Mouse (Mus musculus) neural tube, embryonic 11.5 days (tissue): Measurements from ENCODE around the gene Gusb. TPM values are rescaled to one million over a fixed set of nuclear protein-coding genes. Genes with fewer than 3 reads are reported as not detected.

Experiments
- ATAC-seq: fragments of 200-750 bp; cut with Nextera tagmentation; 2 replicates; pipeline ENCODE4 v1.8.0; 2017; ENCODE audit warnings: moderate number of reproducible peaks, mild to moderate bottlenecking, moderate TSS enrichment, moderate library complexity; ENCODE audit not compliant: insufficient read depth, low FRiP score, low TSS enrichment
- DNase-seq: peaks from one replicate; pipeline ENCODE4 v3.0.0-alpha.2; 2015; ENCODE audit warnings: low spot score
- H3K27ac ChIP-seq: fragments of 300-500 bp; sonication (generic); 2 replicates; pipeline ENCODE4 v1.5.1; 2014; ENCODE audit warnings: low read depth, mild to moderate bottlenecking, low read length
- H3K27me3 ChIP-seq: fragments of 300-500 bp; sonication (generic); 2 replicates; pipeline ENCODE4 v1.6.1; 2014; ENCODE audit warnings: mild to moderate bottlenecking, low read length, mixed read lengths; ENCODE audit not compliant: control insufficient read depth, insufficient read depth
- H3K36me3 ChIP-seq: fragments of 300-500 bp; sonication (generic); 2 replicates; pipeline ENCODE4 v1.6.1; 2014; ENCODE audit warnings: mild to moderate bottlenecking, low read length, moderate library complexity, mixed read lengths; ENCODE audit not compliant: control insufficient read depth, insufficient read depth
- H3K4me1 ChIP-seq: fragments of 300-500 bp; sonication (generic); 2 replicates; pipeline ENCODE4 v1.6.1; 2014; ENCODE audit warnings: low read length, mixed read lengths; ENCODE audit not compliant: control insufficient read depth, insufficient read depth
- H3K4me2 ChIP-seq: fragments of 300-500 bp; sonication (generic); 2 replicates; pipeline ENCODE4 v1.6.1; 2014; ENCODE audit warnings: low read depth, mild to moderate bottlenecking, moderate library complexity
- H3K4me3 ChIP-seq: fragments of 300-500 bp; sonication (generic); 2 replicates; pipeline ENCODE4 v1.5.1; 2014; ENCODE audit warnings: low read depth, low read length
- H3K9ac ChIP-seq: fragments of 300-500 bp; sonication (generic); 2 replicates; pipeline ENCODE4 v1.6.1; 2014; ENCODE audit warnings: mild to moderate bottlenecking, low read length
- H3K9me3 ChIP-seq: fragments of 300-500 bp; sonication (generic); 2 replicates; pipeline ENCODE4 v1.6.1; 2016; ENCODE audit warnings: low read length; ENCODE audit not compliant: control insufficient read depth
- WGBS: fragments of 180-500 bp; shearing (Covaris S2); extraction: QIAGEN DNeasy Blood & Tissue Kit; methylation state at CpG from one replicate; pipeline ENCODE4 v1.1.7; 2014; 5-methylcytosine and 5-hydroxymethylcytosine counted together
- polyA plus RNA-seq: library from polyadenylated mRNA; unstranded; fragments of >200 nt; fragmentation: Nextera tagmentation; extraction: Ambion mirVana; gene quantifications from 2 replicates; pipeline ENCODE4 v1.2.1, GENCODE M21; 2014

The Gusb gene
- polyA plus RNA-seq, 1 experiment from 2014 or later, result 35.1 TPM

DNA sequence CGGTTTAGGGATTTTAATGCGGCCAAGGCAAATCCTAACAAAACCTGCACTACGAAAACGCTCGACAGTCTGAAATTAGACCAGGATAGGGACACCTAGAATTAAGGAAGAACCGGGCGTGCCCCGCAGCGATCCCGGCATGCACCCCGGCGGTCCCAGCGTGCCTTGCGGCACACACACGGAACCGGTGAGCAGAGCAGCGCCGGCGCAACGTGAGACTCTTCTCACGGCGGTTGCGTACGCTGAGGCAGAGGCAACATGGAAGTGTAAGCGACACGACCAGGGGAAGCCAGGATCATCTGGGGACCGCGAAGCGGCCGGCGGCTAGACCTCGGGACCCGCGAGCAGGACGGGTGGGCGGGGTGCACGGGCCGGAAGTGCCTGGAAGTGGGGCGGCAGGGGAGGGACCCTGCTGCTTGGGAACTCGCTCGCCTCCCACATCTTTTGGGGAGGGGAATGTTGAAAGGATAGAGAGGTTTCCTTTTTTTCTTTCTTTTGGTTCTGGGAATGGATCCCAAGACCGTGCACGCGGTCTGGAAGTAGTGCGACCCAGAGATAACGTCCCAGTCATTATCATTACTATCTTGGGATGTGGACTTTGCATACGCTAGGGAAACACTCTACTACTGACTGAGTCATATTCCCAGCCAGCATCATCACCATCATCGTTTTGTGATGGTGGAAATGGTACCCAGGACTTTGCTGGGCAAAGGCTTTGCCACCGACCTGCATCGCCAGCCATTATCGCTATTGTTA is 26.5 kb upstream of the Gusb start, which contains the start of the genes Asl and Crcp:
Gene Asl, minus strand, starts transcription at position 106 of the 756 bp plus-strand sequence.
Gene Crcp, plus strand, starts transcription at position 149 of the 756 bp plus-strand sequence.
- no peaks in the 10 kb centered on the region for H3K9me3 ChIP-seq
- DNase-seq (peak; percentile 85), ATAC-seq (peak; percentile 73; the same call in 1 of the 2 replicates)
- H3K36me3 ChIP-seq, result no peaks in the 10 kb centered on the region
- H3K4me3 ChIP-seq, result peak within 1 kb of the TSS; percentile 80
- peak within 1 kb of the TSS; percentile 92 for H3K27ac ChIP-seq
- peak within 1 kb of the TSS; percentile 69 for H3K4me2 ChIP-seq
- H3K9ac ChIP-seq, result peak within 1 kb of the TSS; percentile 88
- peaks cover 2% of the 10 kb centered on the region; the same call in 1 of the 2 replicates for H3K4me1 ChIP-seq
- WGBS, result 2% methylated on average over 51 of the region's 51 CpGs
- no peaks in the 10 kb centered on the region for H3K27me3 ChIP-seq

DNA sequence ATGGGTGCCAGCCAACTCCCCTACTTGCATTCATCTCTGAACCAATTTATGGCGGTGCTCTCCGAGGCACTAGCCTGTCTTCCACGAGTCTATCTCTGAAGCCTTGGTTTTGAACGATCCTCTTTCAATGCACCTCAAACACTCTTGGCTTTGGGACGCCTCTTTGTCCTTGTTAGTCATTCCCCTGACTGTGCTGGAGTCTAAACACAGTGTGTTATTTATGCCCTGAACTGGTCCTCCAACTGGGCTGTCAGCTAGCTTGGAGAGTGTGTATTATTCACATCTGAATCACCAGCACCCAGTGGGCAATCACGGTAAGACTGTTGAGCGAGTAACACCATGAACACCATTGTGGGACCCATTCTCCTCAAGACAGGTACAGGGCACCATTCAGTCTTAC is 24.8 kb upstream of the Gusb start:
- Histone ChIP-seq H3K4me2 (no peak overlapping the region), H3K27me3 (no peaks in the 10 kb centered on the region)
- 89% methylated on average over 7 of the region's 7 CpGs for WGBS

DNA sequence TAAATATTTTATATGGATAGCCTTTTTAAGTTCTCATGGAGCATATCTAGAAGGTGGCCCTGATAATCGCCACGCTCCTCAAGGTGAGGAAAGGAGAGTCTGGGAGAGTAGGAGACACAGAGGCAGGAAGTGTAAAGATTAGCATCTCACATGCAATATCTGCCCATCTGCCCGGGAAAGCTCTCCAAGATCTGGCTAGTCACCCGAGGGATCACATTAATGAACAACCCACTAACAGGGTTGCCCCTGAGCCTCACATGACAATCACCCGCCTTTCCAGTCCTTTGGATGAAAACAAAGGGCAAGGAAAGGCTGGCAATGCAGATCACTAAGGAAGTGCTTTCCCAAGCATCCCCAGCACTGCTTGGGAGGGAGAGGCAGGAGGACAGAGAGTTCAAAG is 24.3 kb upstream of the Gusb start:
- no peaks in the 10 kb centered on the region for H3K9me3 ChIP-seq
- H3K4me1 ChIP-seq, result peaks cover 2% of the 10 kb centered on the region; the same call in 1 of the 2 replicates
- H3K4me3 ChIP-seq, result no peak overlapping the region
- no peak overlapping the region for H3K4me2 ChIP-seq
- H3K27me3 ChIP-seq, result no peaks in the 10 kb centered on the region
- DNase-seq, result no peak
- WGBS, result 82% methylated on average over 5 of the region's 5 CpGs
- no peaks in the 10 kb centered on the region for H3K36me3 ChIP-seq
- no peak overlapping the region for H3K9ac ChIP-seq
- no peak overlapping the region for H3K27ac ChIP-seq
- no peak for ATAC-seq

More for the DNA sequence above, 24.8 kb upstream of the Gusb start:
- Histone ChIP-seq H3K36me3 (no peaks in the 10 kb centered on the region), H3K9ac (no peak overlapping the region), H3K27ac (no peak overlapping the region), H3K9me3 (no peaks in the 10 kb centered on the region), H3K4me1 (peaks cover 2% of the 10 kb centered on the region; the same call in 1 of the 2 replicates), H3K4me3 (no peak overlapping the region)
- DNase-seq, result no peak
- ATAC-seq, result no peak

DNA sequence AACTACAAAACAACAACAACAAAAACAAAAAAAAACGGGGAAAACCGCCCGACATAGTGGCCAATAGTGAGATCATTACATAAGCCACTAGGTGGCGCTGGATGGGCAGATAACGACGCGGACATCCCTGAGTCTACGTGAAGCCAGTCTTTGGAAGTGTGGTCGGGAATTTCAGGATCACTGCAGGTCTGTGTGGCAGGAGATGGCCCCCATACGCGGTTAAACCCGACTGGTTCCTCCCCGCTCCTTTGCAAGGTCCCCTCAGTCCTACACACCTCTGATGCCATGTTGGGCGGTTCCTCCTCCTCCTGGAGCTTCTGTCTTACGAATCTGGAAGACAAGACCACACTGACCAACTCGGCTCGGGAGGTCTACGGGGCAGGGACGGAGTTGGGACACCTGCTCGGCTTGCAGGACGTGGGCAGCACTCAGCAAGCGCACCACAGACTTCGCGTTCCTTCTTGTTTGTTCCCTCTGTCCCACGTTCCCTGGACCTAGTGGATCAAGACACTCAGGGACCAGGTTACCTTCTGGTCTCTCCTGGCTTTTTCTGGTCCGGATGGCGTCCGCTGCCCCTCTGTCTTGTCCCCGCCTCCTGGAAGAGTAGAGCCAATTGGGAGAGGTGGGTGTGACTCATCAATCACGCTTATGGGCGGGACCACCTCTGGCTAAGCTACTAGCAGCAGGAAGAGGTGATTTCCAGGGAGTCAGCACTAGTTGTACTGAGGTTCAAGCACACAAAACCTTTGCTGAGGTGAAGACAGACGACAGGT is 21.1 kb upstream of the Gusb start:
- DNase-seq (peak; percentile 85), ATAC-seq (peak; percentile 90)
- Histone ChIP-seq H3K9me3 (no peaks in the 10 kb centered on the region), H3K27me3 (no peaks in the 10 kb centered on the region), H3K27ac (no peak overlapping the region), H3K9ac (peak overlapping the region; percentile 41), H3K4me1 (no peaks in the 10 kb centered on the region), H3K36me3 (no peaks in the 10 kb centered on the region), H3K4me2 (peak overlapping the region; percentile 73), H3K4me3 (peak overlapping the region; percentile 49)
- WGBS, result under 1% methylated on average over 32 of the region's 32 CpGs

DNA sequence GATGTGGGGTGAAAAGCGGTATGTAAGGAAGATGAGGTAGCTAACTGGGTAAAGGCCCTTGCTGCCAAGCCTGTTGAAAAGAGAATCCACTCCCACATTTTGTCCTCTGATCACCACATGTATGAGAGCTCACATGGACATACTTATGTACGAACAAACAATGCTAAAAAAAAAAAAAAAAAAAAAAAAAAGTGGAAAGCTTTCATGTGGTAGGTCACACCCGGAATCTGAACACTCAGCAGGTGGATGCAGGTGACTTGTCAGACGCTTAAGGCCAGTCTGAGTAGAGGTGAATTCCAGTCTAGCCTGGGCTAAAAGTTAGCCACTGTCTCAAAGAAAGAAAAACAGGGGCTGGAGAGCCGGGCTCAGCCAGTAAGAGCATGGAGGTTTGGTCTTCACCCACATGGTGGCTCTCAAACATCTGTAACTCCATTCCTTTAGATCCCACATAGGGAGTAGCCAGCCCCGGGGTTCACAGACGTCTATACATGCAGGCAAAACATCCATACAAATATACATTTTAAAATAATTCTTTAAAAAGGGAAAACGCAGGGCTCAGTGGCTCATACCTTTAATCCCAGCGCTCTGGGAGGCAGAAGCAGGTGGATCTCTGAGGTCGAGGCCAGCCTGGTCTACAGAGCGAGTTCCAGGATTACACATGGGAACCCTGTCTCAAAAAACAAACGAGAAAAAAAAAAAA is 20.4 kb upstream of the Gusb start:
- Histone ChIP-seq H3K4me1 (no peaks in the 10 kb centered on the region), H3K4me2 (no peak overlapping the region; the same call in none of the 2 replicates), H3K4me3 (no peak overlapping the region; the same call in 1 of the 2 replicates), H3K36me3 (no peaks in the 10 kb centered on the region), H3K27ac (no peak overlapping the region), H3K9ac (no peak overlapping the region), H3K9me3 (no peaks in the 10 kb centered on the region), H3K27me3 (no peaks in the 10 kb centered on the region)
- 45% methylated on average over 12 of the region's 12 CpGs for WGBS
- DNase-seq (no peak), ATAC-seq (no peak)

DNA sequence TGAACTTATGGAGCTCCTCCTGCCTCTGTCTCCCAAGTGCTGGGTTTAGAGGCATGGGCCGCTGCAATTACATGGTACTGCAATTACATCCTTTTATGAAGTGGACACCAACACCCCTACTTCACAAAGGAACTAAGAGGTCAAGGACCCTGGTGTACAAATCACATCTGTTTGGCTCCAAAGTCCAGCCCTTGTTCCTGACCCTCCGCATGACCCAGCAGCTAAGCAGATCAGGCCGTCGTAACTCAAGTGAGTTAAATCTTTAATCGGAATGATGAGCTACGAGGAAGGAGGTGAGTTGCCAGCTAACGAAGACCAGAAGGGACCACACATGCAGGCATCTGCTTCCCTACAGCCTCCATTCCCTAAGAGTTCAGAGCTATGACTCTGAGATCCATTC is 19.5 kb upstream of the Gusb start:
- Histone ChIP-seq H3K9me3 (no peaks in the 10 kb centered on the region), H3K4me1 (no peaks in the 10 kb centered on the region), H3K27me3 (no peaks in the 10 kb centered on the region), H3K9ac (no peak overlapping the region), H3K4me3 (no peak overlapping the region), H3K4me2 (no peak overlapping the region), H3K36me3 (no peaks in the 10 kb centered on the region), H3K27ac (no peak overlapping the region)
- WGBS, result 80% methylated on average over 7 of the region's 7 CpGs
- ATAC-seq, result no peak
- no peak for DNase-seq

DNA sequence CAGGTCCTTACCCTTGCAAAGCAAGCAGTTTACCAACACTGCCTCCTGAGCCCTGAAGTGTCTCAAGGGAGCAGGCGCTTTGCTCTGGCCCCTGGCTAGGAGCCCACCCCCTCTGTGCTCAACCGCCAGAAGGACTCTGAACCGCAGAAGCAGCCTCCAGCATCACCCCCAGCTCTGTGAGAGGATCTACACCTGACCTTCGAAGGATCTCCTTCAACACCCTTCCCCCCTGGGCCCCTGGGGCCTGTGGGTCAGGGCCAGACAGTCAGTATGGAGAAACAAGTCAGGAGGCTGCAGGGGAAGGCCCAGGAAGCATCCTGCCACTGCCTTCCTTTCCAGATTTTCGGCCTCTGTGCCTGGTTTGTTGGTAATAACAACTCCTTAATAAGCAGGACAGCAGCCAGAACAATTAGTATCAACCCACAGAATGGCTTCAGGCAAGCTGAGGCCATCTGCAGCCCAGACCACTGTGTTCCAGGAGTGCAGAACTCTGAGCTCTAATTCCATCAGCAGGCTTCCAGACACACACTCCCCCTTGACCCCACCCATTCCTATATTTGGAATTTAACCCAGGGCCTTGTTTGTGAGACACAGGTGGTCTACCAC is 18.6 kb upstream of the Gusb start:
- WGBS, result 76% methylated on average over 5 of the region's 5 CpGs
- H3K9ac ChIP-seq, result no peak overlapping the region
- no peaks in the 10 kb centered on the region for H3K36me3 ChIP-seq
- H3K4me3 ChIP-seq, result no peak overlapping the region
- H3K4me1 ChIP-seq, result no peaks in the 10 kb centered on the region
- no peaks in the 10 kb centered on the region for H3K9me3 ChIP-seq
- DNase-seq (no peak), ATAC-seq (no peak)
- H3K4me2 ChIP-seq, result no peak overlapping the region
- H3K27me3 ChIP-seq, result no peaks in the 10 kb centered on the region
- H3K27ac ChIP-seq, result no peak overlapping the region

DNA sequence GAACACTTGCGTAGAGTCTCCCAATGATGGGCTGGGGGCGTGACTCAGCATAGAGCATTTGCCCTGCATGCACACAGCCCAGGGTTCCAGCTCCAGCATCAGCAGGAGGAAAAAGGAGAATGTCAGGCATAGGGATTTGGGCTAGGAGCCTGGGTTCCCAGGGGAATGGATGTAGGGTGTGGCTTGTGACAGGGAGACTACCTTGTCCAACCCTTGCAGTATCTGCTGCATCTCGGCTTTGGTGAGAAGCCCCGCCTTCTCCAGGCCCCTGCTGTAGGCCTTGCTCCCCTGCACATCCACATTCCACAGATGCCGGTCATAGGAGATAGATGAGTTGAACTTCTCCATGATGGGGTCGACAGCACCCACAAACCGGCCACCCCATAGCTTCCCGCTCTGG is 16.6 kb upstream of the Gusb start:
- WGBS, result 79% methylated on average over 8 of the region's 8 CpGs
- ATAC-seq, result no peak
- H3K4me1 ChIP-seq, result no peaks in the 10 kb centered on the region

More for the DNA sequence above, 16.6 kb upstream of the Gusb start:
- Histone ChIP-seq H3K27ac (no peak overlapping the region), H3K36me3 (peaks cover 3% of the 10 kb centered on the region), H3K9me3 (no peaks in the 10 kb centered on the region), H3K9ac (no peak overlapping the region), H3K4me2 (no peak overlapping the region), H3K27me3 (no peaks in the 10 kb centered on the region), H3K4me3 (no peak overlapping the region)
- DNase-seq, result no peak
